Mouse (Mus musculus): ENCODE measurements at regions not wholly inside any gene's neighbourhood (a gene's known extent, or its start where the extent isn't known, plus 50 kb on each side); places are given as distances from the start of the nearest gene placed in this dataset.
A peak's percentile ranks its signal among the peaks of the same experiment; 100 is the strongest.

DNA sequence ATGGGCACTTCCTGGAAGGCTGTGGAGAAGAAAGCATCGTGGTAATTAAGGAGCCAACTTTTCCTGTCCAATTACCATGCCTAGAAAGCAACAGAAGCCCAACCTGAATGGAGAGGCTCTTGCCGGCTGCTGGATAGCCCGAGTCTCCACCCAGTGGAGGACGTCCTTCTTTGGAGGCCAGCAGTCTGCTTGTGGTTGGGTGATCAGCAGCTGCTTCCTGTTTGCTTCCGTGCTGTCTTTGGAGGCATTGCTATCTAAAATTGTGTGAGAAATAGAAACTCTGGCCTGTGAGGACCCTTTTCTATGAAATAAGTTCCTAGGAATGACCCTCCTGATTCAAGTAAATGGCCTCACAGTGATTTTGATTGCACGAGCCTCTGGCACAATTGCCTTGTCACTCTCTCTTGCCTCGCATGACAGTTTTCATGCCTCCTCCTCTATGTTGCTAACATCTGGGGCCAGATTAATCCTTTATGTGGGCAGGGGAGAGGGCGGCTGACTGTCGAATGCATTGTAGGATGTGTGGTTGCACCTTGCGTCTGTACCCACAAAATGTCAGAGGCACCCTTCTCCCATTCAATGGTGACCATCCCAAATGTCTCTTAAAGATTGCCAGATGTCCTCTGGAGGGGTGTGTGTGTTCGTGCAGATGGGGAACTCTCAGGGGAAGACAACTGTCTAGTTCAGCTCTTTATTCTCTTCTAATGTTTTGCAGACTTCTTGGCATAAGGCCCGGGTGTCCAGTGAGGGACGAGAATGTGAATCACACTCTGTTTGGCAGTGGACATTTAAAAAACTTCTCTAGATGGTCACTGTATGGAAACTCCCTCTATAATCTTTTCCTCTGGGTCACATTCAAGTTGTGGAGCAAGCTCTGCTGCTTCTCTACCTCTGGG, 374.6 kb downstream of the Gm49356 start:
- TF ChIP-seq CTCF (IDR thresholded peaks at IDR 0.05; ENCODE audit: low read depth, low read length) (0 out of 2 replicates have a peak, but pooled peaks have one; percentile 32), POLR2A (IDR thresholded peaks at IDR 0.05; ENCODE audit: extremely low read depth, insufficient read depth, low read length) (no peak)

Measured in liver, adult 2 months (tissue).